Mouse (Mus musculus) liver, embryonic 11.5 days (tissue): Measurements from ENCODE around the gene Dnajb6. TPM values are rescaled to one million over a fixed set of nuclear protein-coding genes. Genes with fewer than 3 reads are reported as not detected.
A peak's percentile ranks its signal among the peaks of the same experiment; 100 is the strongest.
"Not testable (repeated sequence)": the region's sequence is repeated elsewhere in the genome, so short reads cannot be mapped to it uniquely, and the experiment has no call there.

Experiments used
- ATAC-seq: fragments of 200-750 bp; cut with Nextera tagmentation; replicated peaks from 2 replicates; pipeline ENCODE4 v1.8.0; 2017; ENCODE audit warnings: moderate number of reproducible peaks, mild to moderate bottlenecking, moderate TSS enrichment, moderate library complexity; ENCODE audit not compliant: low FRiP score
- DNase-seq: peaks from one replicate; pipeline ENCODE4 v3.0.0-alpha.2; 2017; ENCODE audit warnings: low spot score
- H3K27ac ChIP-seq: fragments of 300-500 bp; sonication (generic); 2 replicates; pipeline ENCODE4 v1.5.1; 2014; ENCODE audit warnings: mild to moderate bottlenecking, low read depth, low read length, control low read depth
- H3K27me3 ChIP-seq: fragments of 300-500 bp; sonication (generic); replicated peaks from 2 replicates; pipeline ENCODE4 v1.6.1; 2014; ENCODE audit warnings: low read length, mixed read lengths; ENCODE audit not compliant: control insufficient read depth, insufficient read depth
- H3K36me3 ChIP-seq: fragments of 300-500 bp; sonication (generic); 2 replicates; pipeline ENCODE4 v1.6.1; 2014; ENCODE audit warnings: mild to moderate bottlenecking, low read length, moderate library complexity, mixed read lengths; ENCODE audit not compliant: control insufficient read depth, insufficient read depth
- H3K4me1 ChIP-seq: fragments of 300-500 bp; sonication (generic); replicated peaks from 2 replicates; pipeline ENCODE4 v1.6.1; 2014; ENCODE audit warnings: low read length, mixed read lengths; ENCODE audit not compliant: control insufficient read depth, insufficient read depth
- H3K4me2 ChIP-seq: fragments of 300-500 bp; sonication (generic); 2 replicates; pipeline ENCODE4 v1.6.1; 2014; ENCODE audit warnings: mild to moderate bottlenecking, control low read depth, moderate library complexity
- H3K4me3 ChIP-seq: fragments of 300-500 bp; sonication (generic); 2 replicates; pipeline ENCODE4 v1.5.1; 2014; ENCODE audit warnings: low read depth, low read length, control low read depth
- H3K9ac ChIP-seq: fragments of 300-500 bp; sonication (generic); 2 replicates; pipeline ENCODE4 v1.6.1; 2014; ENCODE audit warnings: low read depth, low read length, control low read depth
- H3K9me3 ChIP-seq: fragments of 300-500 bp; sonication (generic); 2 replicates; pipeline ENCODE4 v1.6.1; 2016; ENCODE audit warnings: low read length, inconsistent platforms, mixed read lengths; ENCODE audit not compliant: control insufficient read depth
- WGBS: fragments of 180-500 bp; shearing (Covaris S2); extraction: QIAGEN DNeasy Blood & Tissue Kit; methylation state at CpG from one replicate; pipeline ENCODE4 v1.1.7; 2014; 5-methylcytosine and 5-hydroxymethylcytosine counted together
- polyA plus RNA-seq: library from polyadenylated mRNA; unstranded; fragments of >200 nt; fragmentation: Nextera tagmentation; extraction: Ambion mirVana; gene quantifications from 2 replicates; pipeline ENCODE4 v1.2.1, GENCODE M21; 2014

Gene Dnajb6
- polyA plus RNA-seq, 1 experiment from 2014 or later, result 141 TPM

DNA sequence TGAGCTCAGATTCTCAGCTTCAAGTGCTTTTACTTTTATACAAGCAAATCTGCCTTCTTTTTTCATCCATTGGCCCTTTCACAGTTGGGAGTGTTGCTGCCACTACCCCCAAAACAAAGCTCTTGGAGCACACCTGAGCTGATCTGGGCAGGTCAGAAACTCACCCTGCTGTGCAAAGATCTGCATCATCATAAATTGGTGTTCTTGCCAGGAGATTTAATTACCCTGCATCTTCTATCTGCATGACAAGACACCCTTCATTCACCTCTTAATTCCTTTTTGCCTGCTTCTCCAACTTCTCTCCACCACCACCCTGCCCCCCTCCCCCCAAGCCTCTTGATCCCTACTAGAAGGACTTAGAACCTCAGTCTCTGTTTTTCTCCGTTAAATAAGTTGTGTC lies 14.3 kb upstream of the Dnajb6 start:
- no peak for ATAC-seq

DNA sequence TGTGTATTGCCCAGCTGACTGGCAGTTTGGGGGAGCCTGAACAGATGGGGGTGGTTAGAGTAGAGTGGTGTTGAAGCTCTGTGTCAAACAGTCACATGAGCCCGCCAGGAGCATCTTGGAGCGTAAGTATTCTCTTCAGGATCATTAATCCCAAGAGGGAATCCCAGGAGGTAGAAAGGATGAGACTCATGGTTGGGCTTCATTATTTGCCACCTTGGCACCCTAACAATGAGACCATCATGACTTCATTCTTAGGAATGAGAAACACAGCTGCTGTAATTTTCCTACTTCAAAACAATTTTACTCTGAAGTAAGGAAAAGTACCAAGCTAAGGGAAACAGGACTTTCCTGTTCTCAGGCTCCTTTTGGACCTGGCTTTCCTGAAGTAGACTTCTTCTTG lies 10.1 kb upstream of the Dnajb6 start:
- Histone ChIP-seq H3K4me3 (no peak overlapping the region), H3K9ac (no peak overlapping the region), H3K9me3 (no peaks in the 10 kb centered on the region), H3K36me3 (no peaks in the 10 kb centered on the region), H3K27ac (no peak overlapping the region), H3K4me1 (no peaks in the 10 kb centered on the region), H3K4me2 (no peak overlapping the region), H3K27me3 (no peaks in the 10 kb centered on the region)
- ATAC-seq (no peak), DNase-seq (no peak)
- 82% methylated on average over 2 of the region's 2 CpGs for WGBS

More for the DNA sequence above, 14.3 kb upstream of the Dnajb6 start:
- Histone ChIP-seq H3K9me3 (no peaks in the 10 kb centered on the region), H3K4me2 (no peak overlapping the region), H3K9ac (no peak overlapping the region), H3K4me3 (no peak overlapping the region), H3K4me1 (no peaks in the 10 kb centered on the region), H3K36me3 (no peaks in the 10 kb centered on the region), H3K27ac (no peak overlapping the region), H3K27me3 (no peaks in the 10 kb centered on the region)
- 18% methylated on average over 1 of the region's 1 CpGs for WGBS
- no peak for DNase-seq

DNA sequence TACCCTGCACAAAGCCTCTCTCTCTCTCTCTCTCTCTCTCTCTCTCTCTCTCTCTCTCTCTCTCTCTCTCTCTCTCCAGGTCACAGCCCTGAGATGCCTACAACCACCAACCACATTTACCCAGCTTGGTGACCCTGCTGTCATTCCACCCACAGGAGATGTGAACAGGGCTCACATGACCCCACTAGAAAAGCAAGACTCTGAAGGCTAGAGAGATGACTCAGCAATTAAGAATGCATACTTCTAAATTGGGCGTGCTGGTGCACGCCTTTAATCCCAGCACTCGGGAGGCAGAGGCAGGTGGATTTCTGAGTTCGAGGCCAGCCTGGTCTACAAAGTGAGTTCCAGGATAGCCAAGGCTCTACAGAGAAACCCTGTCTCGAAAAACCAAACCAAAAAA lies 9.4 kb upstream of the Dnajb6 start:
- H3K9ac ChIP-seq, H3K9me3 ChIP-seq, H3K27me3 ChIP-seq, DNase-seq, H3K27ac ChIP-seq, H3K4me1 ChIP-seq, ATAC-seq, H3K36me3 ChIP-seq, H3K4me3 ChIP-seq, H3K4me2 ChIP-seq: not testable (repeated sequence)
- 83% methylated on average over 5 of the region's 5 CpGs for WGBS

DNA sequence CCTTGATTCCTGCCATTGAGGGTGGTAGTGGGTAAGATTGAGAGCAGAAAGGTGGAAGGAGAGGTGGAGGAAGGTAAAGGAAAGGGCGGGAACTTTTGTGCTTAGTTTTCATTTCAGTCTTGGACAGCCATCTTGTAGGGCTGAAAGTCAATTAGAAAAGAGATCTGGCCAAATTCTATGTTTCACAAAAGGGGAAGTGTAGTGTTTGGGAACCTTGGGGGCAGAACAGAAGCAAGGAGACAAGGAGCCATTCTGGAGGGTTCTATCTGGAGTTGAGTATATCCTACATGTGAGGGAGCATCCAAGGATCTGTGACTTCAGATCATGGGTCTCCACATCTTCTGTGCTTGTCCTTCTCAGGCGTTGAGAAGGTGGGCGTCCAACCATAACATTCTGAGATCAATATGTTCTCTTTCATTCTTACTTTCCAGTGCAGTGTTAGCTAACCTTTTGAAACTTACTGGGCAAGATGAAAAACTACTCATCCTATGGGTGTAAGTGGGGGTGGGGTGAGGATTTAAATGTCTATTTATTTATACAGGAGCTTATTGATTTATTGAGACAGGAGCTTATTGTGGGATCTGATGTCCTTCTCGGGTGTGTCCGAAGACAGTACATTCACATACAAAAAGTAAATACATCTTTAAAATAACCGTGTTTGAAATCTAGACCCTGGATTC lies 517 bp upstream of the Dnajb6 start:
- H3K9me3 ChIP-seq, result no peaks in the 10 kb centered on the region
- H3K4me3 ChIP-seq, result peak overlapping the region; percentile 95
- H3K27me3 ChIP-seq, result no peaks in the 10 kb centered on the region
- peak overlapping the region; percentile 68 for H3K4me2 ChIP-seq
- 43% methylated on average over 6 of the region's 6 CpGs for WGBS
- ATAC-seq (0 out of 2 replicates have a peak, but pooled peaks have one; percentile 1), DNase-seq (no peak)
- H3K36me3 ChIP-seq, result no peaks in the 10 kb centered on the region
- peak overlapping the region; percentile 95 for H3K9ac ChIP-seq
- H3K4me1 ChIP-seq, result peaks cover 18% of the 10 kb centered on the region
- peak overlapping the region; percentile 96 for H3K27ac ChIP-seq

DNA sequence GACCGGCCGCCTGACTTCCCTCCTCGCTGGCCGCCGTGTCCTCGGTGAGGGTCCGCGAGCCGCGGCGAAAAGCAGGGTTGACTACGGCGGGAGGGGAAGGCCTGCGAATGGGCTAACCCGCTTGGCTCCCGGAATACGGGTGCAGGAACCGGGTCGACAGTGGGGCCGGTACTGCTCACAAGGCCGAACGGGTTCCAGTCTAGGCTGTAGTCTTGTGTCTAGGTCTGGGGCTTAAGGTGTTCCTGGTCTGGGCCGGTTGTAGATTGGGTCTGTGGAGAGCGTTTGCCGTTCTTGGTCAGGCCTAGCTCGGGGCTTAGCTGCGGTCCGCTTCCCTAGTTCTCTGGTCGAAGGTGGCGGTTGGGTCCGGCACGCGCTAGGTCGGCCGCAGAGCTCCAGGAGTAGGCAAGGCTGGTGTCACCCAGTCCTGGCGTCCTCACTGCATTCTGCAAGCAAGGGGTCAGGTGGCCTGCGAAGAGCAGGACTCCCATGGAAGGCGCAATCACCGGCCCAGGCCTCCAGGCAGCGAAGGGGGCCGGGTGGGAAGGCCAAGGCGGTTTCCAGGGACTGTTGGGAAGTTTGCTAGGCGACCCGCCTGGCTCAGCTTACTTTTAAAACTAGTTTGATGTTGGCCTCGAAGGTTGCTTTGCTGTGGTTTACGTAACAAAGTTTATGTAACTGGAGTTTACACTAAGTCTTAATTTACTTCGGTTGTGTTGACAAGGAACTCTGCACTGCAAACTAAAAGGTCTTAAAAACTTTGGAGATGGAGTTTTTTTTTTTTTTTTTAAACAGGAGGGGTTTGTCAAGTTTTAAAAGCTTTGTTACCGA lies 799 bp downstream of the Dnajb6 start:
- DNase-seq (no peak), ATAC-seq (peak; percentile 33)
- Histone ChIP-seq H3K9ac (peak overlapping the region; percentile 95), H3K4me2 (peak overlapping the region; percentile 72), H3K27me3 (no peaks in the 10 kb centered on the region), H3K27ac (peak overlapping the region; percentile 96), H3K9me3 (no peaks in the 10 kb centered on the region), H3K4me1 (peaks cover 18% of the 10 kb centered on the region), H3K4me3 (peak overlapping the region; percentile 95), H3K36me3 (no peaks in the 10 kb centered on the region)
- under 1% methylated on average over 48 of the region's 48 CpGs for WGBS

DNA sequence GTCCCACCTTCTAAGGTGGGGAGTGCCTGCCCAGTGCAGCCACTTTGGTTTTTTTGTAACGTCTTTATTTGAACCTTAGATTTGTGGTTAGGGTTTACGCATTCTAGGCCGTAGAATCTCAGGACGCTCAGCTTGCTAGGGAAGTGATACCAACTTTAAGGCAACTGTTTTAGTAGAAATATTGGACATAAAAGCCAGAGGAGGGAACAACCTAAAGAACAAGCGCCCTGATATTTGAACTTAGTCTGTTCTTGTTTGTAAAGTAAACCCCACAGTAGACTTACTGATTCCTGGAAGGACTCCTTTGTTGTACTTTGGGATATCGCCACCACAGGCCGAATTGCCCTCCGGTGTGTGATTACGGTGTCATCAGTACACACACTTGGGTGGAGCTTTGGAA lies 1.5 kb downstream of the Dnajb6 start:
- Histone ChIP-seq H3K9me3 (no peaks in the 10 kb centered on the region), H3K4me1 (peaks cover 18% of the 10 kb centered on the region), H3K9ac (peak overlapping the region; percentile 95), H3K4me3 (peak overlapping the region; percentile 95), H3K4me2 (peak overlapping the region; percentile 72), H3K36me3 (no peaks in the 10 kb centered on the region), H3K27ac (no peak overlapping the region), H3K27me3 (no peaks in the 10 kb centered on the region)
- ATAC-seq (no peak), DNase-seq (no peak)
- WGBS, result 45% methylated on average over 9 of the region's 9 CpGs

DNA sequence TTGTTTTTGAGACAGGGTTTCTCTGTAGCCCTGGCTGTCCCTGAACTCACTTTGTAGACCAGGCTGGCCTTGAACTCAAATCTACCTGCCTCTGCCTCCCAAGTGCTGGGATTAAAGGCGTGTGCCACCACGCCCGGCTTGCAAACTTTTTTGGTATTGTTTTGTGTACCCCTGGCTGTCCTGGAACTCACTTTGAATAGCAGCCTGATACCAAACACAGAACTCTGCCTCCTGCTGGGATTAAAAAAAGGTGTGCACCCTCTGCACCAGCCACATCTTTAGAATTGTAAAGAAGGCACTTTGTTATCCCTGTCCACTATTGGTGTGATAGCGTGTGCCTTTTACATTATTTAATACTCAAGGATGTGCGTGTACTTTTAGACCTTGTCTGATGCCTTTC lies 2.0 kb downstream of the Dnajb6 start:
- H3K27me3 ChIP-seq, result no peaks in the 10 kb centered on the region
- peaks cover 18% of the 10 kb centered on the region for H3K4me1 ChIP-seq
- peak overlapping the region; percentile 95 for H3K9ac ChIP-seq
- H3K4me2 ChIP-seq, result peak overlapping the region; percentile 72
- ATAC-seq, result no peak
- no peak overlapping the region for H3K27ac ChIP-seq
- DNase-seq, result no peak
- no peaks in the 10 kb centered on the region for H3K9me3 ChIP-seq
- no peaks in the 10 kb centered on the region; the same call in 1 of the 2 replicates for H3K36me3 ChIP-seq
- 87% methylated on average over 5 of the region's 5 CpGs for WGBS
- H3K4me3 ChIP-seq, result peak overlapping the region; percentile 95

DNA sequence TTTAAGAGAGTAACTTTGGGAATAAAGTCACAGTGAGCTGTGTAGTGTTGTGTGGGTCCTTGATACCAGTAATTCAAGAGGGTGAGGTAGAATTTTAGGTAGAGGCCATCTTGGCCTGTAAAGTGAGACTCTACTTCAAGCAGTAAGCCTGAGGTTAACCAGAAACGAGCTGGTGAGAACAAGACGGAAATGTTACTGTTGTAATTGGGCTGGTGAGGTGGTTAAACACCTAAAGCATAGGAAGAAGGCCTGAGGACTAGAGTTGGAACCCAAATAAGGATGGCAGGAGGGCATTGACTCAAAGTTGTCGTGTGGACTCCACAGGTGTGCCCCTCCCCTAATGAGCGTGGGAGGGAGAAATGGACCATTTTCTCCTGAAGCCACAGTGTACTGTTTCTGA lies 2.6 kb downstream of the Dnajb6 start:
- no peak overlapping the region for H3K4me3 ChIP-seq
- ATAC-seq, result no peak
- no peak overlapping the region for H3K9ac ChIP-seq
- no peaks in the 10 kb centered on the region for H3K27me3 ChIP-seq
- no peak overlapping the region for H3K4me2 ChIP-seq
- H3K36me3 ChIP-seq, result no peaks in the 10 kb centered on the region; the same call in 1 of the 2 replicates
- peaks cover 18% of the 10 kb centered on the region for H3K4me1 ChIP-seq
- no peak overlapping the region for H3K27ac ChIP-seq
- H3K9me3 ChIP-seq, result no peaks in the 10 kb centered on the region
- DNase-seq, result no peak
- 76% methylated on average over 4 of the region's 4 CpGs for WGBS
